Mouse (Mus musculus): ENCODE measurements around the gene Gna12. TPM values are rescaled to one million over a fixed set of nuclear protein-coding genes. Genes with fewer than 3 reads are reported as not detected.

The Gna12 gene
- total and polyA plus RNA-seq, 3 experiments = 117 to 136 (median 118) TPM

- WGBS = 82% methylated on average over 12 of the region's 12 CpGs
- H3K79me2 ChIP-seq (replicated peaks; ENCODE audit: control insufficient read depth, insufficient read depth, low read length) = no peaks in the 10 kb centered on the region
- no peak overlapping the region for H3K4me3 ChIP-seq
- intact Hi-C loops (cut with DNase I) = no loop called here
- DNase-seq = no peak
- H3K4me1 ChIP-seq (ENCODE audit: control insufficient read depth, insufficient read depth, low read length) = peaks cover 2% of the 10 kb centered on the region
- peaks cover 4% of the 10 kb centered on the region; the same call in 1 of the 2 replicates for H3K27me3 ChIP-seq (ENCODE audit: control insufficient read depth, insufficient read depth, low read length)
- TF ChIP-seq EP300 (IDR thresholded peaks at IDR 0.05; ENCODE audit: insufficient read depth, low read depth, low read length) (no peak), CTCF (IDR thresholded peaks at IDR 0.05) (no peak), POLR2A (IDR thresholded peaks at IDR 0.05; ENCODE audit: insufficient read depth, low read depth, low read length) (no peak)
- H3K27ac ChIP-seq = no peak overlapping the region
- no peaks in the 10 kb centered on the region for H3K36me3 ChIP-seq (ENCODE audit: control insufficient read depth, insufficient read depth, low read length)
- H3K9ac ChIP-seq (ENCODE audit: low read depth, low read length) = no peak overlapping the region
Measured at GRCm38 (mm10) chr5:140739813-140740212, 90.4 kb downstream of the Gna12 start.

GRCm38 (mm10) chr5:140736166-140736565, 94.1 kb downstream of the Gna12 start:
- Histone ChIP-seq H3K9ac (ENCODE audit: low read depth, low read length) (no peak overlapping the region), H3K27ac (no peak overlapping the region), H3K4me1 (ENCODE audit: control insufficient read depth, insufficient read depth, low read length) (peaks cover 4% of the 10 kb centered on the region), H3K79me2 (replicated peaks; ENCODE audit: control insufficient read depth, insufficient read depth, low read length) (no peaks in the 10 kb centered on the region), H3K4me3 (no peak overlapping the region), H3K36me3 (ENCODE audit: control insufficient read depth, insufficient read depth, low read length) (no peaks in the 10 kb centered on the region), H3K27me3 (ENCODE audit: control insufficient read depth, insufficient read depth, low read length) (peaks cover 4% of the 10 kb centered on the region; the same call in 1 of the 2 replicates)
- intact Hi-C loops (cut with DNase I) = no loop called here
- no peak for TF ChIP-seq POLR2A (IDR thresholded peaks at IDR 0.05; ENCODE audit: insufficient read depth, low read depth, low read length)
- TF ChIP-seq EP300 (IDR thresholded peaks at IDR 0.05; ENCODE audit: insufficient read depth, low read depth, low read length) = no peak
- no peak for TF ChIP-seq CTCF (IDR thresholded peaks at IDR 0.05)
- WGBS = 24% methylated on average over 13 of the region's 13 CpGs
- no peak for DNase-seq

GRCm38 (mm10) chr5:140735297-140735696, 94.9 kb downstream of the Gna12 start:
- peaks cover 4% of the 10 kb centered on the region; the same call in 1 of the 2 replicates for H3K27me3 ChIP-seq (ENCODE audit: control insufficient read depth, insufficient read depth, low read length)
- H3K36me3 ChIP-seq (ENCODE audit: control insufficient read depth, insufficient read depth, low read length) = no peaks in the 10 kb centered on the region
- H3K9ac ChIP-seq (ENCODE audit: low read depth, low read length) = peak overlapping the region; percentile 59
- peak in 1 of 2 experiments; percentile 47 for DNase-seq
- WGBS = 2% methylated on average over 22 of the region's 22 CpGs
- H3K4me1 ChIP-seq (ENCODE audit: control insufficient read depth, insufficient read depth, low read length) = peaks cover 4% of the 10 kb centered on the region
- no peak for TF ChIP-seq POLR2A (IDR thresholded peaks at IDR 0.05; ENCODE audit: insufficient read depth, low read depth, low read length)
- TF ChIP-seq EP300 (IDR thresholded peaks at IDR 0.05; ENCODE audit: insufficient read depth, low read depth, low read length) = no peak
- no peak for TF ChIP-seq CTCF (IDR thresholded peaks at IDR 0.05)
- H3K4me3 ChIP-seq = peak overlapping the region; percentile 23; the same call in 1 of the 2 replicates
- intact Hi-C loops (cut with DNase I) = no loop called here
- no peaks in the 10 kb centered on the region for H3K79me2 ChIP-seq (replicated peaks; ENCODE audit: control insufficient read depth, insufficient read depth, low read length)
- H3K27ac ChIP-seq = no peak overlapping the region

GRCm38 (mm10) chr5:140733336-140733735, 96.9 kb downstream of the Gna12 start:
- Histone ChIP-seq H3K4me1 (ENCODE audit: control insufficient read depth, insufficient read depth, low read length) (peaks cover 4% of the 10 kb centered on the region), H3K36me3 (ENCODE audit: control insufficient read depth, insufficient read depth, low read length) (no peaks in the 10 kb centered on the region), H3K79me2 (replicated peaks; ENCODE audit: control insufficient read depth, insufficient read depth, low read length) (no peaks in the 10 kb centered on the region), H3K27ac (no peak overlapping the region), H3K27me3 (ENCODE audit: control insufficient read depth, insufficient read depth, low read length) (peaks cover 4% of the 10 kb centered on the region; the same call in 1 of the 2 replicates), H3K9ac (ENCODE audit: low read depth, low read length) (no peak overlapping the region), H3K4me3 (no peak overlapping the region)
- WGBS = 38% methylated on average over 3 of the region's 3 CpGs
- intact Hi-C loops (cut with DNase I) = no loop called here
- no peak for DNase-seq
- no peak for TF ChIP-seq CTCF (IDR thresholded peaks at IDR 0.05)
- no peak for TF ChIP-seq EP300 (IDR thresholded peaks at IDR 0.05; ENCODE audit: insufficient read depth, low read depth, low read length)
- TF ChIP-seq POLR2A (IDR thresholded peaks at IDR 0.05; ENCODE audit: insufficient read depth, low read depth, low read length) = no peak

GRCm38 (mm10) chr5:140732195-140732594, 98.0 kb downstream of the Gna12 start:
- Histone ChIP-seq H3K27ac (no peak overlapping the region), H3K4me3 (no peak overlapping the region), H3K79me2 (replicated peaks; ENCODE audit: control insufficient read depth, insufficient read depth, low read length) (no peaks in the 10 kb centered on the region), H3K36me3 (ENCODE audit: control insufficient read depth, insufficient read depth, low read length) (no peaks in the 10 kb centered on the region), H3K27me3 (ENCODE audit: control insufficient read depth, insufficient read depth, low read length) (peaks cover 4% of the 10 kb centered on the region; the same call in 1 of the 2 replicates), H3K9ac (ENCODE audit: low read depth, low read length) (no peak overlapping the region), H3K4me1 (ENCODE audit: control insufficient read depth, insufficient read depth, low read length) (peaks cover 4% of the 10 kb centered on the region)
- no peak for DNase-seq
- 66% methylated on average over 4 of the region's 4 CpGs for WGBS
- peak; percentile 65 for TF ChIP-seq CTCF (IDR thresholded peaks at IDR 0.05)
- TF ChIP-seq POLR2A (IDR thresholded peaks at IDR 0.05; ENCODE audit: insufficient read depth, low read depth, low read length) = no peak
- intact Hi-C loops (cut with DNase I) = no loop called here

- peaks cover 4% of the 10 kb centered on the region for H3K4me1 ChIP-seq (ENCODE audit: control insufficient read depth, insufficient read depth, low read length)
- no peak for DNase-seq
- no peak overlapping the region for H3K27ac ChIP-seq
- intact Hi-C loops (cut with DNase I) = no loop called here
- H3K36me3 ChIP-seq (ENCODE audit: control insufficient read depth, insufficient read depth, low read length) = no peaks in the 10 kb centered on the region
- no peak for TF ChIP-seq POLR2A (IDR thresholded peaks at IDR 0.05; ENCODE audit: insufficient read depth, low read depth, low read length)
- no peak for TF ChIP-seq CTCF (IDR thresholded peaks at IDR 0.05)
- no peak for TF ChIP-seq EP300 (IDR thresholded peaks at IDR 0.05; ENCODE audit: insufficient read depth, low read depth, low read length)
- 81% methylated on average over 11 of the region's 11 CpGs for whole genome bisulfite sequencing
- H3K27me3 ChIP-seq (ENCODE audit: control insufficient read depth, insufficient read depth, low read length) = peaks cover 4% of the 10 kb centered on the region; the same call in 1 of the 2 replicates
- no peaks in the 10 kb centered on the region for H3K79me2 ChIP-seq (replicated peaks; ENCODE audit: control insufficient read depth, insufficient read depth, low read length)
- no peak overlapping the region for H3K4me3 ChIP-seq
- no peak overlapping the region for H3K9ac ChIP-seq (ENCODE audit: low read depth, low read length)
Measured at GRCm38 (mm10) chr5:140731040-140731797, 99.0 kb downstream of the Gna12 start.

Data from heart, adult 2 months (tissue).